Comparison of ENCODE assay signal across 22 mouse cellular contexts in the genomic region with DNA sequence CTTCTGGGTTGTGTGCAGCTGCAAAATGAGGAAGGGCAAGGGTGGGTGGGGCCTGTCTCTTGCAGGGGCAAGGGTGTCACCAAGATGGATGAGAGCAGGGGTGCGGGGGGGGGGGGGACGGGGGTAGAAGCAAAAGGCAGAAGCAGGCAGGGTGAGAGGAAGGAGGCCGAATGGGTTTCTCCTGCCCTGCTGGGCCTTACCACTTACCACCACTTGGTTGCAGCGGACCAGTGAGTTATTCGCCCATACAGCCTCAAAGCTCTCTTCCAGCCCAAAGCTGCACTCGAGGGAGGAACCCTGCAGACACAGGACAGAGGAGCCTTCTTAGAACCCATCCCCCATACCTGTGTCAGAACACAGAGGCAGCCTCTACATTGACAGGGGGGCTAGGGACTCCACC. TPM values are rescaled to one million over a fixed set of nuclear protein-coding genes. Genes with fewer than 3 reads are reported as not detected.
DNase-seq lines count a peak whose midpoint lies in the region; ATAC-seq and TF ChIP-seq lines count a peak whose summit lies in the region.
"Had no signal": no experiment of that assay in that cellular context is flagged by ENCODE, and none has a peak within 500 bp of the region (broad histone marks: within the 10 kb centered on the region; RNA-seq: fewer than 3 reads in every experiment).

No protein-coding gene starts in this region.

- intact Hi-C loops in heart, postnatal 25 days (cut with DNase I) = no loop called here

- no peaks in the 10 kb centered on the region for H3K9me3 ChIP-seq in lung, postnatal 0 days (ENCODE audit: low read length)
- H3K9me3 ChIP-seq: embryonic facial prominence, embryonic 15.5 days; liver, embryonic 15.5 days; neural tube, embryonic 12.5 days had no signal

- no peak overlapping the region for H3K9ac ChIP-seq in lung, postnatal 0 days (replicated peaks; ENCODE audit: low read depth)
- H3K9ac ChIP-seq: embryonic facial prominence, embryonic 15.5 days; liver, embryonic 15.5 days; neural tube, embryonic 12.5 days had no signal

- peaks cover 8% of the 10 kb centered on the region; the same call in 1 of the 2 replicates for H3K4me1 ChIP-seq in lung, postnatal 0 days (ENCODE audit: insufficient read depth, low read depth, low read length)

- H3K4me3 ChIP-seq in lung, postnatal 0 days (ENCODE audit: low read depth, low read length) = no peak overlapping the region
- H3K4me3 ChIP-seq: embryonic facial prominence, embryonic 15.5 days; liver, embryonic 15.5 days; neural tube, embryonic 12.5 days had no signal

- H3K36me3 ChIP-seq in lung, postnatal 0 days (ENCODE audit: insufficient read depth, low read length) = peaks cover 46% of the 10 kb centered on the region
- H3K36me3 ChIP-seq: liver, embryonic 15.5 days had no signal

- no peak for DNase-seq in lung, postnatal 0 days (ENCODE audit: low spot score)
- no peak for DNase-seq in lung, postnatal 4 days
- DNase-seq in thymus, postnatal 36 days = peak; percentile 50 to 62
- no peak for DNase-seq in lung, postnatal 10 days
- DNase-seq in heart, postnatal 25 days (ENCODE audit: low spot score) = no peak
- DNase-seq: heart, postnatal 14 days; layer of hippocampus, postnatal 36 days; left cerebral cortex, postnatal 4 days; right cerebral cortex, postnatal 4 days had no signal

- H3K27me3 ChIP-seq in lung, postnatal 0 days (replicated peaks; ENCODE audit: insufficient read depth, low read length) = no peaks in the 10 kb centered on the region
- H3K27me3 ChIP-seq: embryonic facial prominence, embryonic 15.5 days; liver, embryonic 15.5 days; neural tube, embryonic 12.5 days; Patski had no signal

- H3K4me2 ChIP-seq in lung, postnatal 0 days (replicated peaks; ENCODE audit: low read depth, low read length) = no peak overlapping the region
- H3K4me2 ChIP-seq: embryonic facial prominence, embryonic 15.5 days; liver, embryonic 15.5 days; neural tube, embryonic 12.5 days had no signal

- 69% methylated on average over 3 of the region's 6 CpGs for WGBS in lung, postnatal 0 days

- no peak for ATAC-seq in lung, postnatal 0 days
- peak; percentile 39 for ATAC-seq in common myeloid progenitor, adult 5-6 weeks (replicated peaks; ENCODE audit: low read depth, poor library complexity, severe bottlenecking)
- ATAC-seq in megakaryocyte progenitor cell, adult 5-6 weeks (replicated peaks; ENCODE audit: poor library complexity) = peak; percentile 49
- ATAC-seq: Patski had no signal

- no peak for TF ChIP-seq EP300 in lung, postnatal 0 days (IDR thresholded peaks at IDR 0.05)

- H3K27ac ChIP-seq in lung, postnatal 0 days (ENCODE audit: low read length) = no peak overlapping the region
- H3K27ac ChIP-seq: embryonic facial prominence, embryonic 15.5 days; liver, embryonic 15.5 days; neural tube, embryonic 12.5 days; stomach, postnatal 0 days had no signal

- TF ChIP-seq CTCF in lung, postnatal 0 days (IDR thresholded peaks at IDR 0.05) = 0 out of 2 replicates have a peak, but pooled peaks have one; percentile 5

RNA-seq across cellular contexts. Expression of a gene that starts 24.9 kb away (rescaled TPM):
- 26.9 and 33.4 TPM in 2 replicates for polyA plus RNA-seq in lung, postnatal 0 days (2015; fragmentation: Nextera tagmentation; extraction: Ambion mirVana)
- total RNA-seq in common myeloid progenitor, adult 5-6 weeks (2017) = 8.5 and 14.2 TPM in 2 replicates
- total RNA-seq in megakaryocyte progenitor cell, adult 5-6 weeks (2015) = 51.5 and 70.9 TPM in 2 replicates
- 33.9 and 43.9 TPM in 2 replicates for total RNA-seq in megakaryocyte progenitor cell, adult 5-6 weeks (2017)
- 10 to 100 TPM; 79.7 to 91.8 TPM for total RNA-seq in heart, postnatal 25 days (2021)

RNA-seq across cellular contexts. Expression of a gene that starts 25.2 kb away (rescaled TPM):
- polyA plus RNA-seq in lung, postnatal 0 days (2015; fragmentation: Nextera tagmentation; extraction: Ambion mirVana) = not detected in 2 replicates
- not detected in 2 replicates for total RNA-seq in common myeloid progenitor, adult 5-6 weeks (2017)
- total RNA-seq in megakaryocyte progenitor cell, adult 5-6 weeks (2015) = not detected in 2 replicates
- not detected in 2 replicates for total RNA-seq in megakaryocyte progenitor cell, adult 5-6 weeks (2017)
- total RNA-seq in heart, postnatal 25 days (2021) = not detected
- total RNA-seq: gastrocnemius, adult 18-20 months; heart, adult 8-10 months; heart, postnatal 14 days; layer of hippocampus, postnatal 36 days; left cerebral cortex, postnatal 4 days; midbrain, postnatal 0 days had no signal
- polyA plus RNA-seq: embryonic facial prominence, embryonic 15.5 days; forebrain, embryonic 11.5 days; kidney, embryonic 14.5 days; large intestine, adult 2 months; liver, embryonic 15.5 days; midbrain, postnatal 0 days; neural tube, embryonic 12.5 days; Patski; stomach, postnatal 0 days had no signal

RNA-seq across cellular contexts. Expression of a gene that starts 38.4 kb away (rescaled TPM):
- polyA plus RNA-seq in lung, postnatal 0 days (2015; fragmentation: Nextera tagmentation; extraction: Ambion mirVana) = 0.04 TPM in 1 of 2 replicates, not detected in the other
- not detected in 2 replicates for total RNA-seq in common myeloid progenitor, adult 5-6 weeks (2017)
- 0.15 TPM in 1 of 2 replicates, not detected in the other for total RNA-seq in megakaryocyte progenitor cell, adult 5-6 weeks (2015)
- 0.34 TPM in 1 of 2 replicates, not detected in the other for total RNA-seq in megakaryocyte progenitor cell, adult 5-6 weeks (2017)
- under 1 TPM; 0.18 to 0.34 TPM for total RNA-seq in heart, postnatal 25 days (2021)
- total RNA-seq: heart, adult 8-10 months had no signal
- polyA plus RNA-seq: kidney, embryonic 14.5 days; liver, embryonic 15.5 days had no signal

Comparison
In these comparisons a context has a peak if more than half of its experiments do, and no peak if none do; other contexts are left out.
1. DNase-seq: peak in thymus, postnatal 36 days (2 of 2); none in lung, postnatal 0 days (single experiment), lung, postnatal 4 days (0 of 2), lung, postnatal 10 days (single experiment) and heart, postnatal 25 days (single experiment).